Mouse (Mus musculus) C2C12 (cell line): ENCODE measurements around the gene Ube4b.

Experiments used
- CTCF ChIP-seq: IDR thresholded peaks from one replicate; pipeline ENCODE4 v1.5.1; 2011; ENCODE audit not compliant: control insufficient read depth, insufficient read depth, insufficient read length
- MYOD1 ChIP-seq: IDR thresholded peaks from one replicate; pipeline ENCODE4 v1.6.1; 2011; ENCODE audit warnings: low read depth; ENCODE audit not compliant: control insufficient read depth, insufficient read length
- MYOG ChIP-seq: IDR thresholded peaks from one replicate; pipeline ENCODE4 v1.6.1; 2011; ENCODE audit not compliant: control insufficient read depth, insufficient read length; ENCODE audit errors: extremely low read depth

DNA sequence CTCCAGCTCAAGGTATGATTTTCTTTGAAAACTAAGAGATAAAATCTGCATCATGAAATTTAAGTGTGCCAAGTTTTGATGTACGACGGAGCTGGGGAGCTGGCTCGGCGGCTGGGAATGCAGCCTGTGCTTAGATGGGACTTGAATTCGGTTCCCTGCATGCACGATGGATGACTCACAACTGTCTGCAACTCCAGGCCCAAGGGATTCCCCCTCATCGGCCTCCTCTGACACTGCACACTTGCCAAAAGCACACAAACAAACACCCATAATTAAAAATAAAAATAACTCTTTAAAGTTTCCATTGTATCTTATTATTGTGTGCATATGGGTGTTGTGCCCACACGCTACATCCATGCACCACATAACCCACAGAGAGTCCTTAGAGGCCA lies 25.0 kb downstream of the Ube4b start:
- TF ChIP-seq CTCF (no peak), MYOG (no peak), MYOD1 (no peak)
